ENCODE assay signal across 12 mouse cellular contexts in the genomic region with DNA sequence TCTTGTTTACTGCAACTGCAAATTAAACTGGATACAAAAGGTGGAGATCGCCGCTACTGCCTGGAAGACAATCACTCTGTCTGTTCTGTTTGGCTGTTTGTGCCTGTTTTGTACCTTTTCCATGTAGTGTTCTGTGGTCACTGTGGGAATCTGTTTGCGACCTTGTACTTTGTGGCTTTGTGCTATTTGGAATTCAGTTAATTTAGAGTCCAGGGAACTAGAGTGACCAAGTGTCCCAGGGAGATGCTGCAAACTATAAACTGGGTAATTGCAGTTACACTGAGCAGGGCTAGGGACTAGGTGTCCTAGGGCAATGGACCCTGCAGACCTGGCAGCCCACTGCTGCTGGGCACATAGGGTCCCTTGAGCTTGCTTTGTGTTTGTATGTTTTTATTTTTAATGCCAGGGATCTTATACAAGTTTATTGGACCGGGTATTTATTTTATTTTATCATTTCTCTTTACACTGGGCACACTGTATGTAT.
A peak's percentile ranks its signal among the peaks of the same experiment; 100 is the strongest.
DNase-seq lines count a peak whose midpoint lies in the region; ATAC-seq and TF ChIP-seq lines count a peak whose summit lies in the region.
"Had no signal": no experiment of that assay in that cellular context is flagged by ENCODE, and none has a peak within 500 bp of the region (broad histone marks: within the 10 kb centered on the region; RNA-seq: fewer than 3 reads in every experiment).

No protein-coding gene starts in this region.

- H3K4me2 ChIP-seq in liver, embryonic 11.5 days, result no peak overlapping the region
- no peak overlapping the region for H3K4me2 ChIP-seq in hindbrain, embryonic 11.5 days (replicated peaks; ENCODE audit: low read depth, low read length)
- no peak overlapping the region for H3K4me2 ChIP-seq in midbrain, embryonic 12.5 days (replicated peaks)
- H3K4me2 ChIP-seq in neural tube, embryonic 15.5 days, result 0 out of 2 replicates have a peak overlapping the region, but pooled peaks have one; percentile 11
- no peak overlapping the region for H3K4me2 ChIP-seq in stomach, postnatal 0 days (replicated peaks; ENCODE audit: low read depth)
- H3K4me2 ChIP-seq: limb, embryonic 12.5 days had no signal

- peak; percentile 84 for DNase-seq in liver, adult 2 months (ENCODE audit: extremely low read depth, low read depth, low spot score)
- DNase-seq in liver, embryonic 11.5 days (ENCODE audit: low spot score), result no peak
- DNase-seq in hindbrain, embryonic 11.5 days (ENCODE audit: low spot score), result no peak
- DNase-seq in stomach, postnatal 0 days (ENCODE audit: low spot score), result no peak
- DNase-seq in right cerebral cortex, postnatal 10 days (ENCODE audit: low spot score in 2 of 2), result no peak
- DNase-seq in thymus, postnatal 4 days, result no peak
- DNase-seq: cerebellum, adult 18-20 months; gastrocnemius, postnatal 25 days; kidney, adult 8-10 months had no signal

- no peak for TF ChIP-seq CTCF in liver, adult 2 months (IDR thresholded peaks at IDR 0.05; ENCODE audit: low read depth, low read length)
- no peak for TF ChIP-seq CTCF in stomach, postnatal 0 days (IDR thresholded peaks at IDR 0.05; ENCODE audit: low read depth)

- H3K4me3 ChIP-seq in liver, adult 2 months (ENCODE audit: insufficient read depth, low read depth, low read length), result no peak overlapping the region
- no peak overlapping the region for H3K4me3 ChIP-seq in liver, embryonic 11.5 days (ENCODE audit: low read depth, low read length)
- no peak overlapping the region for H3K4me3 ChIP-seq in hindbrain, embryonic 11.5 days (ENCODE audit: low read depth, low read length)
- no peak overlapping the region for H3K4me3 ChIP-seq in midbrain, embryonic 12.5 days
- no peak overlapping the region for H3K4me3 ChIP-seq in neural tube, embryonic 15.5 days (replicated peaks)
- no peak overlapping the region for H3K4me3 ChIP-seq in stomach, postnatal 0 days (ENCODE audit: low read depth, low read length)
- H3K4me3 ChIP-seq: limb, embryonic 12.5 days had no signal

- 47% methylated on average over 4 of the region's 4 CpGs for WGBS in liver, adult 2 months
- WGBS in liver, embryonic 11.5 days, result 91% methylated on average over 4 of the region's 4 CpGs
- 74% methylated on average over 4 of the region's 4 CpGs for WGBS in hindbrain, embryonic 11.5 days
- 70% methylated on average over 4 of the region's 4 CpGs for WGBS in midbrain, embryonic 12.5 days
- 52% methylated on average over 4 of the region's 4 CpGs for WGBS in neural tube, embryonic 15.5 days
- WGBS in stomach, postnatal 0 days, result 92% methylated on average over 4 of the region's 4 CpGs

- peaks cover 26% of the 10 kb centered on the region for H3K4me1 ChIP-seq in liver, adult 2 months (ENCODE audit: control insufficient read depth, insufficient read depth, low read length)
- peaks cover 13% of the 10 kb centered on the region; the same call in 1 of the 2 replicates for H3K4me1 ChIP-seq in liver, embryonic 11.5 days (replicated peaks; ENCODE audit: control insufficient read depth, insufficient read depth, low read length)
- peaks cover 13% of the 10 kb centered on the region for H3K4me1 ChIP-seq in hindbrain, embryonic 11.5 days (replicated peaks; ENCODE audit: control insufficient read depth, insufficient read depth, low read length)
- H3K4me1 ChIP-seq in midbrain, embryonic 12.5 days, result peaks cover 23% of the 10 kb centered on the region
- peaks cover 21% of the 10 kb centered on the region for H3K4me1 ChIP-seq in neural tube, embryonic 15.5 days
- H3K4me1 ChIP-seq in stomach, postnatal 0 days (replicated peaks; ENCODE audit: control insufficient read depth, insufficient read depth), result no peaks in the 10 kb centered on the region

- ATAC-seq in liver, embryonic 11.5 days (replicated peaks; ENCODE audit: low FRiP score), result no peak
- 0 out of 2 replicates have a peak, but pooled peaks have one; percentile 11 for ATAC-seq in hindbrain, embryonic 11.5 days (ENCODE audit: low FRiP score)
- ATAC-seq in midbrain, embryonic 12.5 days (ENCODE audit: low FRiP score, low read depth), result no peak
- ATAC-seq in neural tube, embryonic 15.5 days (ENCODE audit: low FRiP score), result peak; percentile 15; the same call in 1 of the 2 replicates
- ATAC-seq in stomach, postnatal 0 days (ENCODE audit: low FRiP score, low TSS enrichment), result no peak

- H3K36me3 ChIP-seq in liver, adult 2 months (ENCODE audit: control insufficient read depth, insufficient read depth, low read length), result peaks cover 6% of the 10 kb centered on the region; the same call in 1 of the 2 replicates
- peaks cover 9% of the 10 kb centered on the region for H3K36me3 ChIP-seq in liver, embryonic 11.5 days (ENCODE audit: control insufficient read depth, insufficient read depth, low read length)
- H3K36me3 ChIP-seq in hindbrain, embryonic 11.5 days (ENCODE audit: control insufficient read depth, insufficient read depth, low read length), result peaks cover 4% of the 10 kb centered on the region; the same call in 1 of the 2 replicates
- H3K36me3 ChIP-seq in midbrain, embryonic 12.5 days, result peaks cover 48% of the 10 kb centered on the region
- H3K36me3 ChIP-seq in neural tube, embryonic 15.5 days, result peaks cover 20% of the 10 kb centered on the region
- H3K36me3 ChIP-seq in stomach, postnatal 0 days (ENCODE audit: control insufficient read depth, insufficient read depth, low read length), result peaks cover 3% of the 10 kb centered on the region; the same call in 1 of the 2 replicates

- H3K27ac ChIP-seq in liver, adult 2 months (replicated peaks; ENCODE audit: insufficient read depth, low read depth, low read length), result peak overlapping the region; percentile 34
- no peak overlapping the region for H3K27ac ChIP-seq in liver, embryonic 11.5 days (ENCODE audit: low read depth, low read length)
- H3K27ac ChIP-seq in hindbrain, embryonic 11.5 days (ENCODE audit: low read depth, low read length), result peak overlapping the region; percentile 88
- peak overlapping the region; percentile 78 for H3K27ac ChIP-seq in midbrain, embryonic 12.5 days (replicated peaks)
- peak overlapping the region; percentile 80 for H3K27ac ChIP-seq in neural tube, embryonic 15.5 days (replicated peaks)
- no peak overlapping the region for H3K27ac ChIP-seq in stomach, postnatal 0 days (replicated peaks)
- H3K27ac ChIP-seq: limb, embryonic 12.5 days had no signal

- no peak overlapping the region for H3K9ac ChIP-seq in liver, adult 2 months (ENCODE audit: low read depth, low read length)
- H3K9ac ChIP-seq in liver, embryonic 11.5 days (ENCODE audit: low read depth, low read length), result no peak overlapping the region
- H3K9ac ChIP-seq in hindbrain, embryonic 11.5 days (ENCODE audit: low read depth, low read length), result no peak overlapping the region
- no peak overlapping the region for H3K9ac ChIP-seq in midbrain, embryonic 12.5 days (replicated peaks)
- H3K9ac ChIP-seq in neural tube, embryonic 15.5 days (replicated peaks), result no peak overlapping the region
- H3K9ac ChIP-seq in stomach, postnatal 0 days (ENCODE audit: low read length), result no peak overlapping the region
- H3K9ac ChIP-seq: limb, embryonic 12.5 days had no signal

- H3K27me3 ChIP-seq in liver, adult 2 months (ENCODE audit: control insufficient read depth, insufficient read depth, low read length), result no peaks in the 10 kb centered on the region
- H3K27me3 ChIP-seq in liver, embryonic 11.5 days (replicated peaks; ENCODE audit: control insufficient read depth, insufficient read depth, low read length), result no peaks in the 10 kb centered on the region
- no peaks in the 10 kb centered on the region for H3K27me3 ChIP-seq in hindbrain, embryonic 11.5 days (ENCODE audit: control insufficient read depth, insufficient read depth, low read length)
- H3K27me3 ChIP-seq in midbrain, embryonic 12.5 days, result no peaks in the 10 kb centered on the region
- no peaks in the 10 kb centered on the region for H3K27me3 ChIP-seq in neural tube, embryonic 15.5 days (replicated peaks)
- no peaks in the 10 kb centered on the region for H3K27me3 ChIP-seq in stomach, postnatal 0 days (ENCODE audit: control insufficient read depth, insufficient read depth, low read length)
- H3K27me3 ChIP-seq: limb, embryonic 12.5 days had no signal

- 0 out of 2 replicates have a peak, but pooled peaks cover 2% of the 10 kb centered on the region for H3K79me2 ChIP-seq in liver, adult 2 months (ENCODE audit: control insufficient read depth, insufficient read depth, low read length)

- no peaks in the 10 kb centered on the region for H3K9me3 ChIP-seq in liver, embryonic 11.5 days (ENCODE audit: control insufficient read depth, low read length)
- H3K9me3 ChIP-seq in hindbrain, embryonic 11.5 days (ENCODE audit: control insufficient read depth, low read length), result no peaks in the 10 kb centered on the region
- H3K9me3 ChIP-seq in midbrain, embryonic 12.5 days, result no peaks in the 10 kb centered on the region
- H3K9me3 ChIP-seq in neural tube, embryonic 15.5 days (replicated peaks), result no peaks in the 10 kb centered on the region
- H3K9me3 ChIP-seq in stomach, postnatal 0 days (ENCODE audit: control insufficient read depth, low read length), result no peaks in the 10 kb centered on the region
- H3K9me3 ChIP-seq: limb, embryonic 12.5 days had no signal

- TF ChIP-seq POLR2A in liver, adult 2 months (IDR thresholded peaks at IDR 0.05; ENCODE audit: extremely low read depth, insufficient read depth, low read length), result no peak

- no peak for TF ChIP-seq EP300 in stomach, postnatal 0 days (optimal IDR thresholded peaks at IDR 0.05)

Comparison
In these comparisons a context has a peak if more than half of its experiments do, and no peak if none do; other contexts are left out.
1. H3K27ac ChIP-seq: peak in liver, adult 2 months (single experiment), hindbrain, embryonic 11.5 days (single experiment), midbrain, embryonic 12.5 days (single experiment) and neural tube, embryonic 15.5 days (single experiment); none in liver, embryonic 11.5 days (single experiment) and stomach, postnatal 0 days (single experiment).
2. ATAC-seq: peak in hindbrain, embryonic 11.5 days (single experiment) and neural tube, embryonic 15.5 days (single experiment); none in liver, embryonic 11.5 days (single experiment), midbrain, embryonic 12.5 days (single experiment) and stomach, postnatal 0 days (single experiment).